Mouse (Mus musculus): ENCODE measurements around the gene Cavin1. TPM values are rescaled to one million over a fixed set of nuclear protein-coding genes. Genes with fewer than 3 reads are reported as not detected.

The Cavin1 gene
- polyA plus RNA-seq, 1 experiment from 2014 or later, result 16.3 TPM

- 86% methylated on average over 5 of the region's 5 CpGs for whole genome bisulfite sequencing
- Histone ChIP-seq H3K9ac (replicated peaks; ENCODE audit: low read length) (no peak overlapping the region), H3K27me3 (ENCODE audit: control insufficient read depth, insufficient read depth, low read length) (no peaks in the 10 kb centered on the region), H3K4me1 (ENCODE audit: control insufficient read depth, insufficient read depth, low read length) (no peaks in the 10 kb centered on the region), H3K9me3 (replicated peaks; ENCODE audit: control insufficient read depth, low read length) (no peaks in the 10 kb centered on the region), H3K4me2 (ENCODE audit: low read depth, low read length) (no peak overlapping the region), H3K4me3 (ENCODE audit: low read depth, low read length) (no peak overlapping the region), H3K36me3 (replicated peaks; ENCODE audit: control insufficient read depth, insufficient read depth, low read depth, low read length) (no peaks in the 10 kb centered on the region), H3K27ac (replicated peaks; ENCODE audit: low read depth, low read length) (no peak overlapping the region)
- ATAC-seq (replicated peaks; ENCODE audit: insufficient number of reproducible peaks, low FRiP score, low TSS enrichment, low read depth), result no peak
- no peak for DNase-seq (ENCODE audit: low spot score)
These were observed 56.3 kb downstream of the Cavin1 start for GRCm38 (mm10) chr11:100914415-100914814.

DNA sequence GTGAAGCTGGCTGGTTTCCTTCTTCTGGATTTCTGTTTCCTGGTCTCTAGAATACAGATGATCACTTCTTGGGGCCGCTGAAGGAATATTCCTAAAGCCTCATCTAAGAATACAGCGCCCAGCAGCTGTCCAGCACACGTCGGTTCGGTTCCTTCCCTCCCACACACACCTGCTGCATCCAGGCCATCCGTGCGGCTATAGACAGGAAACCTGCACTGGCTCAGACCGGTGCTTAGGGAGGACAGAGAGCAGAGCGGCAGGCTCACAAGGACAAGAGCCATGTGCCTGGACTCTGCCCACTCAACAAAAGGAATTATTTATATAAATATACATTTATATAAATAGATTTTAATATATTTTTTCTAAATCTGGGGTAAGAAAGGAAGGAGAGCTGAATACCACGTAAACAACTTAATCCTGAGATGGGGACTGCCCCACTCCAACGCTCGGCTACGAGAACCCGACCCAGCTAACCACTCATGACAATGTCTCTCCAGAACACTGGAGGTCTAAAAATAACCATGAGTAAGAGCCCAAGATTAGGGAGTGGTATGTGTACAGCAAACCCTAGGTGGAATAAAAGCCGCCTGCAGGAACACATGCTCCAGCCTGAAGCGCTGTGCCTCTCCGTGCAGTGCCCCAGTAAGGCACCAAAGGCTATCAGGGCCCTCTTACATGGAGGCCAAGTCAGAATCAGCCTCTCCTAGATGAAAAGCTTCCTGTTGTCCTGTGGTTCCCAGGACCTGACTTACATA, 58.1 kb downstream of the Cavin1 start:
- DNase-seq (ENCODE audit: low spot score), result no peak
- 85% methylated on average over 17 of the region's 17 CpGs for WGBS

GRCm38 (mm10) chr11:100908567-100908966, 62.1 kb downstream of the Cavin1 start:
- H3K27ac ChIP-seq (replicated peaks; ENCODE audit: low read depth, low read length), result no peak overlapping the region
- no peak overlapping the region for H3K4me2 ChIP-seq (ENCODE audit: low read depth, low read length)
- H3K9ac ChIP-seq (replicated peaks; ENCODE audit: low read length), result no peak overlapping the region
- no peaks in the 10 kb centered on the region for H3K9me3 ChIP-seq (replicated peaks; ENCODE audit: control insufficient read depth, low read length)
- WGBS, result 85% methylated on average over 9 of the region's 9 CpGs
- H3K4me1 ChIP-seq (ENCODE audit: control insufficient read depth, insufficient read depth, low read length), result no peaks in the 10 kb centered on the region
- ATAC-seq (replicated peaks; ENCODE audit: insufficient number of reproducible peaks, low FRiP score, low TSS enrichment, low read depth) (no peak), DNase-seq (ENCODE audit: low spot score) (no peak)
- H3K4me3 ChIP-seq (ENCODE audit: low read depth, low read length), result no peak overlapping the region
- H3K36me3 ChIP-seq (replicated peaks; ENCODE audit: control insufficient read depth, insufficient read depth, low read depth, low read length), result no peaks in the 10 kb centered on the region
- no peaks in the 10 kb centered on the region for H3K27me3 ChIP-seq (ENCODE audit: control insufficient read depth, insufficient read depth, low read length)

More for the DNA sequence above, 58.1 kb downstream of the Cavin1 start:
- no peaks in the 10 kb centered on the region for H3K4me1 ChIP-seq (ENCODE audit: control insufficient read depth, insufficient read depth, low read length)
- H3K4me3 ChIP-seq (ENCODE audit: low read depth, low read length), result no peak overlapping the region
- H3K36me3 ChIP-seq (replicated peaks; ENCODE audit: control insufficient read depth, insufficient read depth, low read depth, low read length), result no peaks in the 10 kb centered on the region
- no peaks in the 10 kb centered on the region for H3K9me3 ChIP-seq (replicated peaks; ENCODE audit: control insufficient read depth, low read length)
- H3K9ac ChIP-seq (replicated peaks; ENCODE audit: low read length), result no peak overlapping the region
- ATAC-seq (replicated peaks; ENCODE audit: insufficient number of reproducible peaks, low FRiP score, low TSS enrichment, low read depth), result no peak
- H3K27ac ChIP-seq (replicated peaks; ENCODE audit: low read depth, low read length), result no peak overlapping the region
- H3K4me2 ChIP-seq (ENCODE audit: low read depth, low read length), result no peak overlapping the region
- no peaks in the 10 kb centered on the region for H3K27me3 ChIP-seq (ENCODE audit: control insufficient read depth, insufficient read depth, low read length)

GRCm38 (mm10) chr11:100908112-100908511, 62.6 kb downstream of the Cavin1 start:
- DNase-seq (ENCODE audit: low spot score) (no peak), ATAC-seq (replicated peaks; ENCODE audit: insufficient number of reproducible peaks, low FRiP score, low TSS enrichment, low read depth) (no peak)
- Histone ChIP-seq H3K27ac (replicated peaks; ENCODE audit: low read depth, low read length) (no peak overlapping the region), H3K36me3 (replicated peaks; ENCODE audit: control insufficient read depth, insufficient read depth, low read depth, low read length) (no peaks in the 10 kb centered on the region), H3K4me1 (ENCODE audit: control insufficient read depth, insufficient read depth, low read length) (no peaks in the 10 kb centered on the region), H3K4me2 (ENCODE audit: low read depth, low read length) (no peak overlapping the region), H3K9me3 (replicated peaks; ENCODE audit: control insufficient read depth, low read length) (no peaks in the 10 kb centered on the region), H3K9ac (replicated peaks; ENCODE audit: low read length) (no peak overlapping the region), H3K27me3 (ENCODE audit: control insufficient read depth, insufficient read depth, low read length) (no peaks in the 10 kb centered on the region), H3K4me3 (ENCODE audit: low read depth, low read length) (no peak overlapping the region)
- 81% methylated on average over 2 of the region's 2 CpGs for WGBS

DNA sequence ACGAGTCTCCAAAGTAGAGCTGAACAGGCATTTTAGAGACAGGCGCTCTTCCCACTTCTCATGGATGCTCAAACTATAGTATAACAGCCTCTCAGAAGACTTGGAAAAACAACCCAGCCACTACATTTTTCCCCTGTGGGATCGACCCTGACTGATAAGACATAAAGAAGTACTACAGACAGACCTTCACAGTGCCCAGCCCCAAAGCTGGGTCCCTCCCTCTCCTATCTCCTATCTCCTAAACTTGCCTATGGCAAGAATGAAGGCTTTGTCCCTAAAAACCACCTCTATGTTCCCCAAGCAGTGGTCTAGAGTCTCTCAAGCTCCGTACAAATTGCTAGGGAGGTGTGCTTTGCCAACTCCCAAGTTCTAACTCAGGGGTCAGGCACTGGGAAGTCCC, 63.8 kb downstream of the Cavin1 start:
- Histone ChIP-seq H3K9ac (replicated peaks; ENCODE audit: low read length) (no peak overlapping the region), H3K4me3 (ENCODE audit: low read depth, low read length) (no peak overlapping the region), H3K4me1 (ENCODE audit: control insufficient read depth, insufficient read depth, low read length) (no peaks in the 10 kb centered on the region), H3K27me3 (ENCODE audit: control insufficient read depth, insufficient read depth, low read length) (no peaks in the 10 kb centered on the region), H3K27ac (replicated peaks; ENCODE audit: low read depth, low read length) (no peak overlapping the region), H3K9me3 (replicated peaks; ENCODE audit: control insufficient read depth, low read length) (no peaks in the 10 kb centered on the region), H3K36me3 (replicated peaks; ENCODE audit: control insufficient read depth, insufficient read depth, low read depth, low read length) (0 out of 2 replicates have a peak, but pooled peaks cover under 1% of the 10 kb centered on the region), H3K4me2 (ENCODE audit: low read depth, low read length) (no peak overlapping the region)
- no peak for ATAC-seq (replicated peaks; ENCODE audit: insufficient number of reproducible peaks, low FRiP score, low TSS enrichment, low read depth)
- DNase-seq (ENCODE audit: low spot score), result no peak
- WGBS, result 86% methylated on average over 4 of the region's 4 CpGs

Other genes starting within 250 kb of the Cavin1 start
- 76.6 and 86.1 TPM in 2 replicates for gene Rab5c, start 232.7 kb downstream of the Cavin1 start, polyA plus RNA-seq (2014; fragmentation: Nextera tagmentation; extraction: Ambion mirVana)
- gene Kcnh4, start 210.9 kb downstream of the Cavin1 start, polyA plus RNA-seq (2014; fragmentation: Nextera tagmentation; extraction: Ambion mirVana), result 0.50 and 0.56 TPM in 2 replicates
- not detected in 2 replicates for gene Hcrt, start 208.0 kb downstream of the Cavin1 start, polyA plus RNA-seq (2014; fragmentation: Nextera tagmentation; extraction: Ambion mirVana)
- 1.4 and 1.5 TPM in 2 replicates for gene Ghdc, start 199.9 kb downstream of the Cavin1 start, polyA plus RNA-seq (2014; fragmentation: Nextera tagmentation; extraction: Ambion mirVana)
- 17.9 and 18.1 TPM in 2 replicates for gene Stat5b, start 120.2 kb downstream of the Cavin1 start, polyA plus RNA-seq (2014; fragmentation: Nextera tagmentation; extraction: Ambion mirVana)
- 1.6 and 1.9 TPM in 2 replicates for gene Stat5a, start 111.5 kb downstream of the Cavin1 start, polyA plus RNA-seq (2014; fragmentation: Nextera tagmentation; extraction: Ambion mirVana)
- 22.5 and 23.5 TPM in 2 replicates for gene Stat3, start 31.3 kb downstream of the Cavin1 start, polyA plus RNA-seq (2014; fragmentation: Nextera tagmentation; extraction: Ambion mirVana)
- 28.0 and 28.4 TPM in 2 replicates for gene Atp6v0a1, start 38.6 kb upstream of the Cavin1 start, polyA plus RNA-seq (2014; fragmentation: Nextera tagmentation; extraction: Ambion mirVana)
- 3.5 and 5.9 TPM in 2 replicates for gene Naglu, start 99.1 kb upstream of the Cavin1 start, polyA plus RNA-seq (2014; fragmentation: Nextera tagmentation; extraction: Ambion mirVana)
- gene Hsd17b1, start 107.5 kb upstream of the Cavin1 start, polyA plus RNA-seq (2014; fragmentation: Nextera tagmentation; extraction: Ambion mirVana), result not detected in 2 replicates
- 44.9 and 58.1 TPM in 2 replicates for gene Coasy, start 111.7 kb upstream of the Cavin1 start, polyA plus RNA-seq (2014; fragmentation: Nextera tagmentation; extraction: Ambion mirVana)
- 45.7 and 47.9 TPM in 2 replicates for gene Mlx, start 116.4 kb upstream of the Cavin1 start, polyA plus RNA-seq (2014; fragmentation: Nextera tagmentation; extraction: Ambion mirVana)
- gene Psmc3ip, start 124.5 kb upstream of the Cavin1 start, polyA plus RNA-seq (2014; fragmentation: Nextera tagmentation; extraction: Ambion mirVana), result 61.2 and 62.4 TPM in 2 replicates
- gene Retreg3, start 149.0 kb upstream of the Cavin1 start, polyA plus RNA-seq (2014; fragmentation: Nextera tagmentation; extraction: Ambion mirVana), result 10.7 and 12.7 TPM in 2 replicates
- 91.6 and 98.4 TPM in 2 replicates for gene Tubg1, start 149.1 kb upstream of the Cavin1 start, polyA plus RNA-seq (2014; fragmentation: Nextera tagmentation; extraction: Ambion mirVana)
- gene Tubg2, start 185.0 kb upstream of the Cavin1 start, polyA plus RNA-seq (2014; fragmentation: Nextera tagmentation; extraction: Ambion mirVana), result 7.8 and 8.0 TPM in 2 replicates
- 0.28 and 0.39 TPM in 2 replicates for gene Cntnap1, start 199.6 kb upstream of the Cavin1 start, polyA plus RNA-seq (2014; fragmentation: Nextera tagmentation; extraction: Ambion mirVana)
- 3.7 and 5.3 TPM in 2 replicates for gene Plekhh3, start 200.5 kb upstream of the Cavin1 start, polyA plus RNA-seq (2014; fragmentation: Nextera tagmentation; extraction: Ambion mirVana)
- 0.20 TPM in 1 of 2 replicates, not detected in the other for gene Ccr10, start 204.6 kb upstream of the Cavin1 start, polyA plus RNA-seq (2014; fragmentation: Nextera tagmentation; extraction: Ambion mirVana)

Data from embryonic facial prominence, embryonic 11.5 days (tissue).